Mouse (Mus musculus) testis, postnatal 10 days (tissue): ENCODE measurements around the gene Gm49380.
A peak's percentile ranks its signal among the peaks of the same experiment; 100 is the strongest.

ENCODE experiments used
- DNase-seq: peaks from one replicate; pipeline ENCODE4 v3.0.0; 2021; ENCODE audit warnings: low spot score

Gm49380 gene

DNA sequence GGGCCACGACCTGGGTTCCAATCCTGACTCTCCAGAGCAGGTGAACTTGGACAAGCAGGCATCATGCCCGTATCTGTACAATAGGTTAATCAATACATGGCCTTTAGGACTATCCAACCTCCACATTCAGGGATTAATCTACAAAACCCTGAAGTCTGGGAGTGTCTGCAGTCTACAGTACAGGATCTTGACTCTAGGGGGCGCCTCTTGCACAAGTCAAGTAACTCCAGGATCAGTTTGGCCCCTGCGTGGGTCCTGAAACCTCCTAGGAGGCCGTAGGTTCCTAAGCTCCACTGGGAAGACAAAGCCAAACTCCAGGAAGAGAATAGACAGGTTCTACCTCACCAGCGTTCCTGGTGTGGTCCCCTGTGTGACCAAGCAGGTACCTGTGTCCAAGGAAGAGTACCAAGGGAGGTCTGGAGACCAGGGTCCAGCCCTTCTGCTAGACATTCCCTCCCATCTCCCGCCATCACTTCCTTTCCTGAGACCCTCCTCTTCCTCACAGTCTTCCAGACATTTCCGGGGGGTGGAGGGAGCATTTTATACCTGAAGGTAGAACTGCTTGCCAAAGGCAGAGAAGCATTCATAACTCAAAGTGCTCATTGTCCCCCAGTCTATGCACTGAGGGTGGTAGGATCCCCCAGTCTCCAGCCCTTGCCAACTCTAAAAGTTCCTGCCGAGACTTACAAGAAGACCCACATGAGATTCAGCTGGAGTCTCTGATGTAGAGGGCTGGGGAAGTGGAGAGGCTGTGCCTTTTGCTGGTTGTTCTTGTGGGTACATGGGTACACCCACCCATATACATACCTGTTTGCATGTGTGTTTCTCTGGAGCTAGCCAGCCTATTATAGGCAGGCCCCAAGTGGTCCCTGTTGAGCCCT, 38.7 kb downstream of the Gm49380 start:
- DNase-seq: peak; percentile 68

- DNase-seq: no peak
Measured at GRCm38 (mm10) chr9:44073115-44073514, 40.2 kb downstream of the Gm49380 start.

DNA sequence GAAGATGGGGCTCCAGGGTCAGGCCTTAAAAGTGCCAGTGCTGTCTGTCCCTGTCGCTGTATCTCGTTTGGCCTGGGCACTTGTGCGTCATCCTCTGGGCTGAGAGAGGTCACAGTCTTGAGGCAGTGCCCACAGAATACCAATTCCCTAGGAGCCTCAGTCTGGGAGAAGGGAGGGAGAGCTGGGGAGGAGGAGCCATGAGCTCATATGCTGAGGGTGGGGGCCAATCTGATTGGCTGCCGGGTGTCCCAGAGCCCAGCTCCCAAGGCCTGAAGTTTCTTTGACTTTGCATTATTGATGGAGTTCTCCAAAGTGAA, 40.7 kb downstream of the Gm49380 start:
- DNase-seq: peak; percentile 47

DNA sequence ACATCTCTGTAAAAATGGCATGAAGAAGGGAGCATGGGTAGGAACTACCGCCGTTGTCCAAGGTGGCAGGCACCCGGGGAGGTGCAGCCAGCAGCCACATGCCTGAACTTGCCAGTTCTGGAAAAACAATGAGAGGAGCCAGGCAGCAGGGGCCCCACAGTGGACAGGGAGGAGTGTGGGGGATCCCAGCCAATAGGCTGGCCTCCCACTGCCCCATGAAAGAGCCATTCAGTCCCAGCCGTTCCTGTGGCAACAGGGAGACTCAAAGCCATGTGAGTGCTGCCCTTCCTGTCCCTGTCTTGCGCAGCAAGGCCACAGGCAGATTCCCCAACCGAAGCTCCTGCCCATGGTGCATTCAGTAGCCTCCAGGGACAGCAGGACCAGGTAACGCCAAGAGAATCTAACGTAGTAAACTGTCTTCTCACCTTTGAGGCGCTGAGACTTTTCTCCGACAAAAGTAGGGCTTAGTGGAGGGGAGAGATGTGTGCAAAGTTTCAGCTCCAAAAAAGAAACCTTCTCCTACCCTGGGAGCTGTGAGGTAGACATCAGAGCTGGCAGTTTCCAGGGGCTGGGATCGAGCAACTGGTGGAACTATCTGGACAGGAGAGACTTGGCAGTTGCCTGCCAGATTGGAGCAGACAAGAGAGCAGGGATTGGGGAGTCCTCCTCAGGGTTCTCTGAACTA, 41.2 kb downstream of the Gm49380 start:
- peak; percentile 49 for DNase-seq

DNA sequence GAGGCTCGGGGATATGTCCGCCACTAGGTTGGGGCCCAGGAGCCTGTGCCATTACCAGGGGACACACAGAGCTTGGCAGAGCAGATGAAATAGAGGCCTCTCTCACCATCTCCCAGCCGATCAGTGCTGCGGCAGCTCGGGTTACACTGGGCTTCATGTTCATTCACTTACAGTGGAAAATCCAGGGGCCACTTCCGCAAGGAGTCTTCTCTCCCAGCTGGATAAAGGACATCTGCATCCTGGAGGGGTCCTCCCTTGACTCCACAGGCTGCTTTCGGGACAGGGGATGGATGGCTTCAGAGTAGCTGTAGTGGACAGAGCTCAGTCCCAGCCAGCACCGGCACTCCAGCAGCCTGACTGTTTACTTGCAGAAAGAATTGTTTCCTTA, 42.5 kb downstream of the Gm49380 start:
- DNase-seq: no peak

DNA sequence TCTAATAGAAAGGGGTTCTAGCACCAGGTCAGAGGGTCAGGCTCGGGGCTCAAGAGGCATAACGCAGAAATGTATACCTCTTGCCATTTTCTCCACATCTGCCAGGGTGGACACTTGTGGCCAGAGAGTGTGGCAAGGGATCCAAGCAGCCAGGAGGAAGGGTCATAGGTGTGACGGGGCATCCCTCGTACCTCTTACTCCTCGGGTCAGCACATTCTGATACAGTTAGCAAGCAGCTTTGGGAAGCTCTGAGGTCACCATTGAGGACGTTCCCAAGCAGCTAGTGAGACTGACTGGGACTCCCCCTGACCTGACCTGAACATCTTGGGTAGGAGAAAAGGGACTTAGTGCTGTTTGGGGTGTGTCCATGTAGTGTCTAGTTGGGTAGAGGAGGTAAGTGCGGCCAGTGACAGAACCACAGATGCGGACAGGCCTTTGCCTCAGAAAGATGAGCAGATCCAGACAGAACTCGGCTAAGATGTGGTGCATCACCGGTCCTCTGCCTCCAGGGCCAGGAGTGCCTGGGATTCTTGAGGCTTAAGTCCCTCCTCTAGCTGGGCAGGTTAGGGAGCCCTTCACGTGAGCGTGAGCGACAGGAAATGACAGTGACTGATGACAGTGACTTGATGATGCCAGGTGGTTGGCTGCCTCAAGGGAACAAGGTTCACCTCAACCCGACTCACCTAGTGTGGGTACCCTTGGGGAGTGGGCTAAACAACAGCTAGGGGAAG, 43.0 kb downstream of the Gm49380 start:
- DNase-seq: no peak

GRCm38 (mm10) chr9:44069252-44069651, 44.0 kb downstream of the Gm49380 start:
- no peak for DNase-seq

GRCm38 (mm10) chr9:44067960-44068330, 45.4 kb downstream of the Gm49380 start:
- no peak for DNase-seq

DNA sequence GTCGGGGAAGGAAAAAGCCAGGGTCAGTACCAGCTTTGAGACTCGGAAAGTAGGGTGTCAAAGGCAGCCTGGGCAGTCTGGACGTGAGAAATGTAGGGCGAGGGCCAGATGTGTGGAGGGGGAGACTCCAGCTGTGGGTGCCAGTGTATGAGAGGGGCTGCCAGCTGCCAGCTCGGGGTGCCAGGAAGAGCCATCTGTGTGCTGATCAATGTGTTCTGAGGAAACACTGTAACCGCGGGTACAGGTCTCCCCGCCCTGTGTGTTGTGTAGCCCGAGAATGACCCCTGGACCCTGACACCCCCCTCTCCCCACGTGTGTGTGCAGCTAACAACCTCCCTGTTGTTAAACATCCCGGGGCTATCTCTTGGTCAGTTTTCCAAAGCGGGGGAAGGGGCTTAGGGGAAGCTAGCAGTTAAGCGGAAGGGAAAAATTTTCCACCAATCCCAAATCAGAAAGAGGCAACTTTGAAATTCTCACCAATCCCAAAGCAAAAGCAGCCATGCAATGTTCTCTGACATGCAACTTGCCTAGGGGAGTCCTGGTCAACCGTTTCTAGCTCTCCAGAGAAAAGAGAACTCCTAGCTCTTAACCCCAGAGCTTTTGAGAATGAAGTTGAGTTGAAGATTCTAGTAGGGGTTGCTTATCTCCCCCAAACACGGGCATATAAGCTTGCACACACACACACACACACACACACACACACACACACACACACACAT, 45.9 kb downstream of the Gm49380 start:
- DNase-seq: no peak

- DNase-seq: peak; percentile 100
Measured at GRCm38 (mm10) chr9:44066785-44067225, 46.5 kb downstream of the Gm49380 start, which contains the start of gene Usp2. Usp2 (plus strand) TSS chr9:44067021.

GRCm38 (mm10) chr9:44065177-44065576, 48.1 kb downstream of the Gm49380 start:
- DNase-seq: no peak

- DNase-seq: no peak
Measured at GRCm38 (mm10) chr9:44058606-44059005, 54.7 kb downstream of the Gm49380 start.

- no peak for DNase-seq
Measured at GRCm38 (mm10) chr9:44053936-44054335, 59.4 kb downstream of the Gm49380 start.

DNA sequence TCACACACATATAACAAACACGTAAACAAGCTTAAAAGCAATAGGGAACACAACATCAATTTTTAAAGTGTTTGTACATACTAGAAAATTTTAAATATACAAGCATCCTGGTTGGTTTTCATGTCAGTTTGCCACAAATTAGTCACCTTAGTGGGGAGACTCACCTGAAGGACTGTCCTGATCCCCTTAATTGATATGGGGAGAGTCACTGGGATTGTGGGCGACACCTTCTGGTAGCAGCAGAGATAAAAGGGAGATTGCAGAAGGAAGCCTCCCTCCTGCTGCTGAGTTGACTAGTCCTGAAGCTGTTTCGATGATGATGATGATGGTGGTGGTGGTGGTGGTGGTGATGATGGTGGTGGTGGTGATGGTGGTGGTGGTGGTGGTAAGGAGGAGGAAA, 60.4 kb downstream of the Gm49380 start:
- DNase-seq: no peak

- DNase-seq: no peak
Measured at GRCm38 (mm10) chr9:44049381-44050165, 63.7 kb downstream of the Gm49380 start.

DNA sequence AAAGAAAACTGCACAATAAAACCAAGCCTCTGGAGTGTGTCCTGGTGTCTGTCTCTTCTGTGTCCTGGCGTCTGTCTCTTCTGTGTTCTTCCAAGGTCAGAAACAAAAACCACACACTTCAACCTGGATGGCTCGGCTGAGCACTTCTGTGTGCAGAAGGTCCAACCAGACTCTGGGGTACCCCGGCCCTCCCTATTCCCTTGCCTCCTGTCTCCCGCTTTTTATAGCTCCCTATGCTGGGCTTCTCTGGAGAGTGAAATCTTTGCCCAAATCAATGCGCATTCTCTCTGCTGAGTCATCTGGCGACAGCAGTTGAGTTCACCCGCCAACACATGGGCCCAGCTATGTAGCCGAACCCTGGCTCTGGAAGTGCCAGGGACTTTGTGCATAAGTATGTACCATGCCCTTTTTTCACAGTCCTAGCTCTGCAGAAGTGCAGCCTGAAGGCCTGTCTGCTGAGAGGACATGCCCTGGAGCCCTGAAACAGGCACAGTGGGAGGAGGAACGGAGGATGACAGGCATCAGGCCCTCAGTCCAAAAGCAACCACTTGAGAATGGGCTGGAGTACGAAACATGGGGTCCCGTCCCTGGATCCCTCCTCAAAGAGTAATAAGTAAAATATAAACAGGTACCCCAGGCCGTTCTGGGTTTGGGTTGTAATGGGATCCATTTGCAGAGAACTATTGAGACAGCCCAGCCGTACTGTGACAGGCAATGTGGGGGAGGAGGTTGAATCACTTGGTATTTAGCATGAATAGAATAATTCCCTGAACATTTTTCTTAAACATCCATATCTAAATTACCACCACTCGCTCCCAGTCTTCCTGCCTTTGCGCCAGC, 64.5 kb downstream of the Gm49380 start:
- DNase-seq: no peak

DNA sequence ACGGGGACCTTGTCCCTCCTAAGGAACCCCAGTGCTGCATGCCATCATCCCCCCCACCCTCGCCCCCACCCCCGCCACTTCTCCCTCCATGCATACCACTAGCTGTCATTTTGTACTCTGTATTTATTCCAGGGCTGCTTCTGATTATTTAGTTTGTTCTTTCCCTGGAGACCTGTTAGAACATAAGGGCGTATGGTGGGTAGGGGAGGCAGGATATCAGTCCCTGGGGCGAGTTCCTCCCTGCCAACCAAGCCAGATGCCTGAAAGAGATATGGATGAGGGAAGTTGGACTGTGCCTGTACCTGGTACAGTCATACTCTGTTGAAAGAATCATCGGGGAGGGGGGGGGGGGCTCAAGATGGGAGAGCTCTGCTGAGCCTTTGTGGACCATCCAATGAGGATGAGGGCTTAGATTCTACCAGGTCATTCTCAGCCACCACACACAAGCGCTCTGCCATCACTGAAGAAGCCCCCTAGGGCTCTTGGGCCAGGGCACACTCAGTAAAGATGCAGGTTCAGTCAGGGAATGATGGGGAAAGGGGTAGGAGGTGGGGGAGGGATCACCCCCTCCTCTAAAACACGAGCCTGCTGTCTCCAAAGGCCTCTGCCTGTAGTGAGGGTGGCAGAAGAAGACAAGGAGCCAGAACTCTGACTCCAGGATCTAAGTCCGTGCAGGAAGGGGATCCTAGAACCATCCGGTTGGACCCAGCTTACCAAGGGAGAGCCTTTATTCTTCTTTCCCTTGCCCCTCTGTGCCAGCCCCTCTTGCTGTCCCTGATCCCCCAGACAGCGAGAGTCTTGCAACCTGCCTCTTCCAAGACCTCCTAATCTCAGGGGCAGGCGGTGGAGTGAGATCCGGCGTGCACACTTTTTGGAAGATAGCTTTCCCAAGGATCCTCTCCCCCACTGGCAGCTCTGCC, 65.5 kb downstream of the Gm49380 start:
- DNase-seq: no peak

- no peak for DNase-seq
Measured at GRCm38 (mm10) chr9:44047071-44047470, 66.2 kb downstream of the Gm49380 start.

DNA sequence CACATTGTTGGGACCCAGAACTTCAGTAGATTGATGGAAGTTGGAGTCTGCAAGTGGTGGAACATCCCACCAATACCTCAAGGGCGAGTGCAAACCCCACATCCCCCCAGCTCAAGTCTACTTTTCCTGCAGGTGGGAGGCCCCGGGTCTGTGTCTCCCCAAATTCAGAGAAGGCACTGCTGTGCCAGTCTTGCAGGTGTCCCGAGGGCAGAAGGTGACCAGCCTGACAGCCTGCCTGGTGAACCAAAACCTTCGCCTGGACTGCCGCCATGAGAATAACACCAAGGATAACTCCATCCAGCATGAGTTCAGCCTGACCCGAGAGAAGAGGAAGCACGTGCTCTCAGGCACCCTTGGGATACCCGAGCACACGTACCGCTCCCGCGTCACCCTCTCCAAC, 66.9 kb downstream of the Gm49380 start:
- no peak for DNase-seq
